ENCODE assay signal across 8 mouse cellular contexts in genomic region chr6:73249049-73249422, GRCm38 (mm10). TPM values are rescaled to one million over a fixed set of nuclear protein-coding genes. Genes with fewer than 3 reads are reported as not detected.
DNase-seq lines count a peak whose midpoint lies in the region; ATAC-seq and TF ChIP-seq lines count a peak whose summit lies in the region.

No protein-coding gene starts in this region.

- H3K4me3 ChIP-seq in erythroblast, embryonic 14.5 days (replicated peaks): peak overlapping the region; percentile 94
- H3K4me3 ChIP-seq in embryonic fibroblast, embryonic 13.5 days (ENCODE audit: insufficient read depth, low read length): peak overlapping the region; percentile 79
- H3K4me3 ChIP-seq in intestine, embryonic 14.5 days (ENCODE audit: low read depth, low read length): peak overlapping the region; percentile 86
- H3K4me3 ChIP-seq in liver, embryonic 15.5 days (replicated peaks): peak overlapping the region; percentile 94
- peak overlapping the region; percentile 99 for H3K4me3 ChIP-seq in stomach, embryonic 15.5 days (replicated peaks)

- H3K27ac ChIP-seq in embryonic fibroblast, embryonic 13.5 days (ENCODE audit: insufficient read depth, low read length): no peak overlapping the region
- no peak overlapping the region for H3K27ac ChIP-seq in intestine, embryonic 14.5 days (ENCODE audit: low read depth)
- peak overlapping the region; percentile 74 for H3K27ac ChIP-seq in liver, embryonic 15.5 days (replicated peaks)
- H3K27ac ChIP-seq in stomach, embryonic 15.5 days: peak overlapping the region; percentile 71; the same call in 1 of the 2 replicates

- H3K9me3 ChIP-seq in erythroblast, embryonic 14.5 days (ENCODE audit: control insufficient read depth, low read length): no peaks in the 10 kb centered on the region
- H3K9me3 ChIP-seq in intestine, embryonic 14.5 days (ENCODE audit: control insufficient read depth, low read length): no peaks in the 10 kb centered on the region
- no peaks in the 10 kb centered on the region for H3K9me3 ChIP-seq in liver, embryonic 15.5 days (replicated peaks)
- H3K9me3 ChIP-seq in stomach, embryonic 15.5 days: no peaks in the 10 kb centered on the region

- H3K36me3 ChIP-seq in erythroblast, embryonic 14.5 days (ENCODE audit: control insufficient read depth): peaks cover 6% of the 10 kb centered on the region
- no peaks in the 10 kb centered on the region for H3K36me3 ChIP-seq in intestine, embryonic 14.5 days (ENCODE audit: control insufficient read depth, insufficient read depth, low read length)
- H3K36me3 ChIP-seq in liver, embryonic 15.5 days (replicated peaks): peaks cover 4% of the 10 kb centered on the region; the same call in 1 of the 2 replicates
- H3K36me3 ChIP-seq in stomach, embryonic 15.5 days: no peaks in the 10 kb centered on the region

- no peak for TF ChIP-seq POLR2A in embryonic fibroblast, embryonic 13.5 days (IDR thresholded peaks at IDR 0.05; ENCODE audit: low read depth, low read length)

- ATAC-seq in erythroblast, adult 5-6 weeks (replicated peaks; ENCODE audit: low FRiP score, poor library complexity, severe bottlenecking): no peak
- no peak for ATAC-seq in intestine, embryonic 14.5 days (replicated peaks; ENCODE audit: low FRiP score, low TSS enrichment, low read depth)
- ATAC-seq in liver, embryonic 15.5 days (ENCODE audit: insufficient read depth): peak; percentile 13; the same call in 1 of the 2 replicates
- peak; percentile 3; the same call in 1 of the 2 replicates for ATAC-seq in stomach, embryonic 15.5 days (ENCODE audit: insufficient read depth, low FRiP score, low read depth)

- H3K27me3 ChIP-seq in erythroblast, embryonic 14.5 days (ENCODE audit: control insufficient read depth): no peaks in the 10 kb centered on the region
- H3K27me3 ChIP-seq in intestine, embryonic 14.5 days (replicated peaks; ENCODE audit: control insufficient read depth, insufficient read depth, low read length): no peaks in the 10 kb centered on the region
- H3K27me3 ChIP-seq in liver, embryonic 15.5 days: no peaks in the 10 kb centered on the region
- H3K27me3 ChIP-seq in stomach, embryonic 15.5 days (replicated peaks): no peaks in the 10 kb centered on the region

- H3K4me1 ChIP-seq in erythroblast, embryonic 14.5 days (ENCODE audit: control insufficient read depth): peaks cover 31% of the 10 kb centered on the region
- peaks cover 4% of the 10 kb centered on the region; the same call in 1 of the 2 replicates for H3K4me1 ChIP-seq in embryonic fibroblast, embryonic 13.5 days (ENCODE audit: control insufficient read depth, insufficient read depth, low read length)
- peaks cover 12% of the 10 kb centered on the region for H3K4me1 ChIP-seq in intestine, embryonic 14.5 days (replicated peaks; ENCODE audit: control insufficient read depth, insufficient read depth, low read length)
- peaks cover 34% of the 10 kb centered on the region for H3K4me1 ChIP-seq in liver, embryonic 15.5 days (replicated peaks)
- H3K4me1 ChIP-seq in stomach, embryonic 15.5 days: no peaks in the 10 kb centered on the region; the same call in 1 of the 2 replicates

- peak; percentile 48 for DNase-seq in adrenal gland, postnatal 10 days
- DNase-seq in intestine, embryonic 14.5 days (ENCODE audit: low spot score): peak; percentile 70
- DNase-seq in ovary, adult 18-20 months (ENCODE audit: low spot score): no peak

- peak overlapping the region; percentile 85 for H3K9ac ChIP-seq in intestine, embryonic 14.5 days (ENCODE audit: low read length)
- H3K9ac ChIP-seq in liver, embryonic 15.5 days: peak overlapping the region; percentile 88
- peak overlapping the region; percentile 85 for H3K9ac ChIP-seq in stomach, embryonic 15.5 days

- peak overlapping the region; percentile 81 for H3K4me2 ChIP-seq in intestine, embryonic 14.5 days (ENCODE audit: low read length)
- H3K4me2 ChIP-seq in liver, embryonic 15.5 days: peak overlapping the region; percentile 80
- H3K4me2 ChIP-seq in stomach, embryonic 15.5 days: peak overlapping the region; percentile 72

- 5% methylated on average over 12 of the region's 12 CpGs for WGBS in intestine, embryonic 14.5 days
- 2% methylated on average over 12 of the region's 12 CpGs for WGBS in liver, embryonic 15.5 days (ENCODE audit: insufficient replicate concordance)
- WGBS in stomach, embryonic 15.5 days: 3% methylated on average over 12 of the region's 12 CpGs

- no peak for TF ChIP-seq CTCF in embryonic fibroblast, embryonic 13.5 days (IDR thresholded peaks at IDR 0.05; ENCODE audit: borderline replicate concordance, insufficient read depth, low read length)

RNA-seq across cellular contexts. Expression of gene Suclg1, which starts 0.9 kb away (rescaled TPM):
- polyA plus RNA-seq in erythroblast, embryonic 14.5 days (2012): 2.5 and 5.0 TPM in 2 replicates
- total RNA-seq in erythroblast, adult 5-6 weeks (2015; ENCODE audit: low replicate concordance): 33.4 and 49.9 TPM in 2 replicates
- 18.1 and 39.3 TPM in 2 replicates for total RNA-seq in erythroblast, adult 5-6 weeks (2017; ENCODE audit: low replicate concordance)
- total RNA-seq in adrenal gland, postnatal 10 days (2021): 100 to 1,000 TPM; 856 to 921 TPM
- 94.3 and 109 TPM in 2 replicates for polyA plus RNA-seq in embryonic fibroblast, embryonic 13.5 days (2011; ENCODE audit: insufficient read length, low read depth, missing spikeins)
- 226 and 235 TPM in 2 replicates for polyA plus RNA-seq in intestine, embryonic 14.5 days (2014; fragmentation: Nextera tagmentation; extraction: Ambion mirVana)
- 130 and 131 TPM in 2 replicates for polyA plus RNA-seq in liver, embryonic 15.5 days (2015; fragmentation: Nextera tagmentation; extraction: Ambion mirVana)
- 196 and 227 TPM in 2 replicates for polyA plus RNA-seq in stomach, embryonic 15.5 days (2015; fragmentation: Nextera tagmentation; extraction: Ambion mirVana)

RNA-seq across cellular contexts. Expression of gene Dnah6, which starts 27.6 kb away (rescaled TPM):
- under 0.01 TPM in 1 of 2 replicates, not detected in the other for polyA plus RNA-seq in erythroblast, embryonic 14.5 days (2012)
- not detected in 2 replicates for total RNA-seq in erythroblast, adult 5-6 weeks (2015; ENCODE audit: low replicate concordance)
- under 0.01 and 0.14 TPM in 2 replicates for total RNA-seq in erythroblast, adult 5-6 weeks (2017; ENCODE audit: low replicate concordance)
- under 1 TPM; 0.12 to 0.21 TPM for total RNA-seq in adrenal gland, postnatal 10 days (2021)
- polyA plus RNA-seq in embryonic fibroblast, embryonic 13.5 days (2011; ENCODE audit: insufficient read length, low read depth, missing spikeins): not detected in 2 replicates
- polyA plus RNA-seq in intestine, embryonic 14.5 days (2014; fragmentation: Nextera tagmentation; extraction: Ambion mirVana): 0.05 and 0.07 TPM in 2 replicates
- polyA plus RNA-seq in liver, embryonic 15.5 days (2015; fragmentation: Nextera tagmentation; extraction: Ambion mirVana): 0.01 and 0.02 TPM in 2 replicates
- 0.05 and 0.06 TPM in 2 replicates for polyA plus RNA-seq in stomach, embryonic 15.5 days (2015; fragmentation: Nextera tagmentation; extraction: Ambion mirVana)

Comparison
In these comparisons a context has a peak if more than half of its experiments do, and no peak if none do; other contexts are left out.
1. ATAC-seq: peak in liver, embryonic 15.5 days (single experiment) and stomach, embryonic 15.5 days (single experiment); none in erythroblast, adult 5-6 weeks (single experiment) and intestine, embryonic 14.5 days (single experiment).
2. H3K27ac ChIP-seq: peak in liver, embryonic 15.5 days (single experiment) and stomach, embryonic 15.5 days (single experiment); none in embryonic fibroblast, embryonic 13.5 days (single experiment) and intestine, embryonic 14.5 days (single experiment).
3. RNA of gene Suclg1, which starts 0.9 kb away (polyA plus RNA-seq): 226 to 235 TPM in intestine, embryonic 14.5 days, 196 to 227 TPM in stomach, embryonic 15.5 days, 130 to 131 TPM in liver, embryonic 15.5 days and 94.3 to 109 TPM in embryonic fibroblast, embryonic 13.5 days; 2.5 to 5.0 TPM in erythroblast, embryonic 14.5 days; every median in the first group is over 10 times any median in the second.
4. Peak in every context shown above with its lines, with median percentiles within 50 percentile points of each other: H3K4me3 ChIP-seq, H3K4me2 ChIP-seq and H3K9ac ChIP-seq.